Mouse (Mus musculus) lung, embryonic 14.5 days (tissue): ENCODE results near the gene Smim14. TPM values are rescaled to one million over a fixed set of nuclear protein-coding genes. Genes with fewer than 3 reads are reported as not detected.
"Not testable (repeated sequence)": the region's sequence is repeated elsewhere in the genome, so short reads cannot be mapped to it uniquely, and the experiment has no call there.

ENCODE experiments used
- ATAC-seq: fragments of 200-750 bp; cut with Nextera tagmentation; 2 replicates; pipeline ENCODE4 v1.8.0; 2017; ENCODE audit warnings: mild to moderate bottlenecking, moderate TSS enrichment, moderate library complexity; ENCODE audit not compliant: insufficient read depth
- DNase-seq: peaks from one replicate; pipeline ENCODE4 v3.0.0-alpha.2; 2015
- H3K27ac ChIP-seq: fragments of 300-500 bp; sonication (generic); 2 replicates; pipeline ENCODE4 v1.5.1; 2014; ENCODE audit warnings: low read depth, mild to moderate bottlenecking, moderate library complexity
- H3K27me3 ChIP-seq: fragments of 300-500 bp; sonication (generic); 2 replicates; pipeline ENCODE4 v1.6.1; 2014; ENCODE audit warnings: low read length, control low read depth; ENCODE audit not compliant: insufficient read depth
- H3K36me3 ChIP-seq: fragments of 300-500 bp; sonication (generic); 2 replicates; pipeline ENCODE4 v1.6.1; 2014; ENCODE audit warnings: control low read depth; ENCODE audit not compliant: insufficient read depth
- H3K4me1 ChIP-seq: fragments of 300-500 bp; sonication (generic); 2 replicates; pipeline ENCODE4 v1.6.1; 2014; ENCODE audit warnings: antibody characterized with exemption, control low read depth; ENCODE audit not compliant: insufficient read depth
- H3K4me2 ChIP-seq: fragments of 300-500 bp; sonication (generic); 2 replicates; pipeline ENCODE4 v1.6.1; 2014; ENCODE audit warnings: mild to moderate bottlenecking
- H3K4me3 ChIP-seq: fragments of 300-500 bp; sonication (generic); 2 replicates; pipeline ENCODE4 v1.5.1; 2014; ENCODE audit warnings: low read depth, low read length
- H3K9ac ChIP-seq: fragments of 300-500 bp; sonication (generic); 2 replicates; pipeline ENCODE4 v1.6.1; 2014
- H3K9me3 ChIP-seq: fragments of 300-500 bp; sonication (generic); 2 replicates; pipeline ENCODE4 v1.6.1; 2016; ENCODE audit warnings: low read depth, low read length, control low read depth
- CTCF ChIP-seq: IDR thresholded peaks from 2 replicates; pipeline ENCODE4 v1.5.1; 2016; ENCODE audit warnings: antibody characterized with exemption, low read depth
- WGBS: fragments of 180-500 bp; shearing (Covaris S2); extraction: QIAGEN DNeasy Blood & Tissue Kit; methylation state at CpG from one replicate; pipeline ENCODE4 v1.1.7; 2014; 5-methylcytosine and 5-hydroxymethylcytosine counted together
- polyA plus RNA-seq: library from polyadenylated mRNA; unstranded; fragments of >200 nt; fragmentation: Nextera tagmentation; extraction: Ambion mirVana; gene quantifications from 2 replicates; pipeline ENCODE4 v1.2.1, GENCODE M21; 2014

Smim14 gene
- polyA plus RNA-seq, 1 experiment from 2014 or later = 83.0 TPM

- Histone ChIP-seq H3K4me3 (no peak overlapping the region), H3K27ac (no peak overlapping the region), H3K4me1 (peaks cover 11% of the 10 kb centered on the region), H3K27me3 (no peaks in the 10 kb centered on the region), H3K36me3 (no peaks in the 10 kb centered on the region), H3K9me3 (no peaks in the 10 kb centered on the region), H3K4me2 (no peak overlapping the region), H3K9ac (no peak overlapping the region)
- 60% methylated on average over 2 of the region's 2 CpGs for WGBS
- TF ChIP-seq CTCF = no peak
- no peak for DNase-seq
- no peak for ATAC-seq
Measured at GRCm38 (mm10) chr5:65486514-65486913, 50.5 kb downstream of the Smim14 start.

- H3K36me3 ChIP-seq = no peaks in the 10 kb centered on the region
- WGBS = 84% methylated on average over 4 of the region's 4 CpGs
- no peak overlapping the region for H3K4me3 ChIP-seq
- H3K27ac ChIP-seq = no peak overlapping the region
- DNase-seq = no peak
- TF ChIP-seq CTCF = no peak
- no peak overlapping the region for H3K4me2 ChIP-seq
- no peaks in the 10 kb centered on the region for H3K27me3 ChIP-seq
- no peak overlapping the region for H3K9ac ChIP-seq
- no peaks in the 10 kb centered on the region for H3K4me1 ChIP-seq
- no peak for ATAC-seq
- no peaks in the 10 kb centered on the region for H3K9me3 ChIP-seq
Measured at GRCm38 (mm10) chr5:65482996-65483395, 54.0 kb downstream of the Smim14 start.

- TF ChIP-seq CTCF = no peak
- 45% methylated on average over 4 of the region's 4 CpGs for WGBS
- ATAC-seq (no peak), DNase-seq (no peak)
- H3K9ac ChIP-seq = no peak overlapping the region
- H3K4me1 ChIP-seq = no peaks in the 10 kb centered on the region
- H3K27ac ChIP-seq = no peak overlapping the region
- no peak overlapping the region for H3K4me2 ChIP-seq
- H3K36me3 ChIP-seq = no peaks in the 10 kb centered on the region
- no peaks in the 10 kb centered on the region for H3K9me3 ChIP-seq
- no peak overlapping the region for H3K4me3 ChIP-seq
- no peaks in the 10 kb centered on the region for H3K27me3 ChIP-seq
Measured at GRCm38 (mm10) chr5:65480511-65480910, 56.5 kb downstream of the Smim14 start.

- WGBS = 69% methylated on average over 9 of the region's 9 CpGs
- peak; percentile 41; the same call in 1 of the 2 replicates for ATAC-seq
Measured at GRCm38 (mm10) chr5:65479681-65480445, 57.1 kb downstream of the Smim14 start.

GRCm38 (mm10) chr5:65478224-65478623, 58.8 kb downstream of the Smim14 start:
- DNase-seq = peak; percentile 49
- Histone ChIP-seq H3K4me3 (no peak overlapping the region), H3K27ac (no peak overlapping the region), H3K4me2 (no peak overlapping the region), H3K36me3 (no peaks in the 10 kb centered on the region), H3K9ac (no peak overlapping the region), H3K27me3 (no peaks in the 10 kb centered on the region), H3K9me3 (no peaks in the 10 kb centered on the region), H3K4me1 (no peaks in the 10 kb centered on the region)
- peak; percentile 24; the same call in 1 of the 2 replicates for TF ChIP-seq CTCF
- WGBS = 65% methylated on average over 4 of the region's 4 CpGs
- ATAC-seq = no peak

More at GRCm38 (mm10) chr5:65479681-65480445, 57.1 kb downstream of the Smim14 start:
- no peak for TF ChIP-seq CTCF
- DNase-seq = peak; percentile 3
- no peak overlapping the region for H3K4me3 ChIP-seq
- no peak overlapping the region; the same call in 1 of the 2 replicates for H3K27ac ChIP-seq
- no peaks in the 10 kb centered on the region for H3K27me3 ChIP-seq
- H3K9ac ChIP-seq = no peak overlapping the region
- no peaks in the 10 kb centered on the region for H3K9me3 ChIP-seq
- no peaks in the 10 kb centered on the region for H3K4me1 ChIP-seq
- H3K36me3 ChIP-seq = no peaks in the 10 kb centered on the region
- H3K4me2 ChIP-seq = no peak overlapping the region

- not testable (repeated sequence) for H3K36me3 ChIP-seq, H3K4me3 ChIP-seq, H3K9ac ChIP-seq, H3K9me3 ChIP-seq, H3K27me3 ChIP-seq, DNase-seq, H3K4me1 ChIP-seq, ATAC-seq, H3K27ac ChIP-seq, H3K4me2 ChIP-seq
- WGBS = 94% methylated on average over 4 of the region's 4 CpGs
Measured at GRCm38 (mm10) chr5:65476739-65477138, 60.2 kb downstream of the Smim14 start.

GRCm38 (mm10) chr5:65475806-65476205, 61.2 kb downstream of the Smim14 start:
- no peak overlapping the region for H3K4me3 ChIP-seq
- no peak for ATAC-seq
- H3K9me3 ChIP-seq = no peaks in the 10 kb centered on the region
- no peaks in the 10 kb centered on the region for H3K4me1 ChIP-seq
- no peak for TF ChIP-seq CTCF
- H3K27ac ChIP-seq = no peak overlapping the region
- WGBS = 67% methylated on average over 2 of the region's 2 CpGs
- DNase-seq = no peak
- H3K36me3 ChIP-seq = no peaks in the 10 kb centered on the region
- H3K27me3 ChIP-seq = no peaks in the 10 kb centered on the region
- no peak overlapping the region for H3K4me2 ChIP-seq
- no peak overlapping the region for H3K9ac ChIP-seq
